Mouse (Mus musculus) activated CD4-positive, CD25-positive, alpha-beta regulatory T cell, adult 4 months (primary cell): Measurements from ENCODE around the gene Nppa. TPM values are rescaled to one million over a fixed set of nuclear protein-coding genes. Genes with fewer than 3 reads are reported as not detected.

Experiments
- polyA plus RNA-seq, 2 experiments: library from polyadenylated mRNA; unstranded; fragments of 100-300 nt; shearing (Covaris generic); gene quantifications; one replicate each; pipeline ENCODE4 v1.2.1; 2017

The Nppa gene
- polyA plus RNA-seq, 2 experiments from 2014 or later = not detected

Other genes starting within 250 kb of the Nppa start
- 10 to 100 TPM; 21.1 to 29.0 TPM for gene Zfp984, start 190.9 kb upstream of the Nppa start, polyA plus RNA-seq
- gene Zfp933, start 152.4 kb upstream of the Nppa start, polyA plus RNA-seq = 1 to 10 TPM; 5.1 to 9.0 TPM
- 10 to 100 TPM; 52.3 to 77.0 TPM for gene Miip, start 131.9 kb upstream of the Nppa start, polyA plus RNA-seq
- 1 to 10 TPM; 3.0 to 7.5 TPM for gene Fv1, start 131.7 kb upstream of the Nppa start, polyA plus RNA-seq
- gene Mfn2, start 96.0 kb upstream of the Nppa start, polyA plus RNA-seq = 10 to 100 TPM; 17.2 to 23.9 TPM
- gene Plod1, start 64.0 kb upstream of the Nppa start, polyA plus RNA-seq = 1 to 10 TPM; 2.8 to 4.0 TPM
- 10 to 100 TPM in 1 of 2 experiments, 1 to 10 TPM in 1; 8.9 to 11.4 TPM for gene 2510039O18Rik, start 59.8 kb upstream of the Nppa start, polyA plus RNA-seq
- not detected for gene Nppb, start 14.9 kb upstream of the Nppa start, polyA plus RNA-seq
- gene Clcn6, start 38.1 kb downstream of the Nppa start, polyA plus RNA-seq = 1 to 10 TPM; 2.4 to 3.3 TPM
- gene Mthfr, start 38.4 kb downstream of the Nppa start, polyA plus RNA-seq = 10 to 100 TPM in 1 of 2 experiments, 1 to 10 TPM in 1; 6.0 to 12.9 TPM
- gene Agtrap, start 87.3 kb downstream of the Nppa start, polyA plus RNA-seq = 10 to 100 TPM; 16.7 to 17.4 TPM
- 10 to 100 TPM; 39.2 to 48.2 TPM for gene Mad2l2, start 129.7 kb downstream of the Nppa start, polyA plus RNA-seq
- gene Draxin, start 130.0 kb downstream of the Nppa start, polyA plus RNA-seq = under 1 TPM in 1 of 2 experiments, not detected in 1; 0.11 TPM
- gene Fbxo6, start 151.4 kb downstream of the Nppa start, polyA plus RNA-seq = 10 to 100 TPM; 48.2 to 57.2 TPM
- gene Fbxo44, start 159.8 kb downstream of the Nppa start, polyA plus RNA-seq = 1 to 10 TPM in 1 of 2 experiments, under 1 TPM in 1; 0.29 to 6.2 TPM
- not detected for gene Fbxo2, start 159.9 kb downstream of the Nppa start, polyA plus RNA-seq